Mouse (Mus musculus) kidney, embryonic 14.5 days (tissue): ENCODE measurements around the gene Ndufb8. TPM values are rescaled to one million over a fixed set of nuclear protein-coding genes. Genes with fewer than 3 reads are reported as not detected.

Experiments
- ATAC-seq: fragments of 200-750 bp; cut with Nextera tagmentation; 2 replicates; pipeline ENCODE4 v1.8.0; 2017; ENCODE audit warnings: moderate number of reproducible peaks, mild to moderate bottlenecking, moderate TSS enrichment, moderate library complexity; ENCODE audit not compliant: low FRiP score, low TSS enrichment
- H3K27ac ChIP-seq: fragments of 300-500 bp; sonication (generic); 2 replicates; pipeline ENCODE4 v1.5.1; 2014; ENCODE audit warnings: low read depth, mild to moderate bottlenecking, low read length, moderate library complexity, mixed read lengths
- H3K27me3 ChIP-seq: fragments of 300-500 bp; sonication (generic); 2 replicates; pipeline ENCODE4 v1.6.1; 2014; ENCODE audit warnings: mild to moderate bottlenecking, low read length; ENCODE audit not compliant: control insufficient read depth, insufficient read depth
- H3K36me3 ChIP-seq: fragments of 300-500 bp; sonication (generic); 2 replicates; pipeline ENCODE4 v1.6.1; 2014; ENCODE audit warnings: low read length, mixed read lengths; ENCODE audit not compliant: control insufficient read depth, insufficient read depth
- H3K4me1 ChIP-seq: fragments of 300-500 bp; sonication (generic); 2 replicates; pipeline ENCODE4 v1.6.1; 2014; ENCODE audit warnings: low read length, mixed read lengths; ENCODE audit not compliant: control insufficient read depth, insufficient read depth
- H3K4me2 ChIP-seq: fragments of 300-500 bp; sonication (generic); replicated peaks from 2 replicates; pipeline ENCODE4 v1.6.1; 2014; ENCODE audit warnings: low read depth, mild to moderate bottlenecking, low read length
- H3K4me3 ChIP-seq: fragments of 300-500 bp; sonication (generic); 2 replicates; pipeline ENCODE4 v1.5.1; 2014; ENCODE audit warnings: mild to moderate bottlenecking, low read length
- H3K9ac ChIP-seq: fragments of 300-500 bp; sonication (generic); 2 replicates; pipeline ENCODE4 v1.6.1; 2014; ENCODE audit warnings: low read depth, mild to moderate bottlenecking, low read length, moderate library complexity
- H3K9me3 ChIP-seq: fragments of 300-500 bp; sonication (generic); 2 replicates; pipeline ENCODE4 v1.6.1; 2016; ENCODE audit warnings: low read length; ENCODE audit not compliant: control insufficient read depth
- WGBS: fragments of 180-500 bp; shearing (Covaris S2); extraction: QIAGEN DNeasy Blood & Tissue Kit; methylation state at CpG from one replicate; pipeline ENCODE4 v1.1.7; 2014; 5-methylcytosine and 5-hydroxymethylcytosine counted together
- polyA plus RNA-seq: library from polyadenylated mRNA; unstranded; fragments of >200 nt; fragmentation: Nextera tagmentation; extraction: Ambion mirVana; gene quantifications from 2 replicates; pipeline ENCODE4 v1.2.1, GENCODE M21; 2014

Gene Ndufb8
- polyA plus RNA-seq, 1 experiment from 2014 or later: 579 TPM

DNA sequence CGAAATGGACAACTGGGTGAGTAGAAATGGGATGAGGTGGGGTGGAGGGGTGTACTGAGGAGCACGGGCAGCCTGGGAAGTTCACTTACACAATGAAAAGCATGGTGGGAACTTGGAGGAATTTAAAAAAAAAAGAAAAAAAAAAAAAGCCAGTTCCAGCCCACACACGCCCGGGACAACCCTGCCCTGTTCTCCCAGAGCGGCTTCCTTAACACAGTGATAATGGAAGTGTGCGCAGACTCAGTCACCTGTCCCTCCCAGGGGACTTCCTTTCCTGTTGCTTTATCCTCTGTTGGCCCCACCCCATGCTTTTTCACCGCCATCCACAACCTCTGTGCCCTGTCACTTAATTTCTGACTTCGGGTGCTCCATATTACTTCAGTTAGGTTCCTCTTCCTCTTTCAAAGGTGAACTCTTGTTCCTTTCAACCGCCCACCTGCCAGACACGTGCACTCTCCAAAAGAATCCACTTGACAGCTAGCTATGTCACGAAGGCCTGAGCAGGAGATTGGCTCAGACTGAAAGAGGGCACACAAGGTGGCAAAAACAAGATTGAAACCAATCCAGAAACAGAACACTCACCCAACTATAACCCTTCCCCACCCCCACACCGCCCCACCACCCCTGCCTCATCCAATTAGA lies 44.6 kb downstream of the Ndufb8 start:
- WGBS: 4% methylated on average over 12 of the region's 12 CpGs
- Histone ChIP-seq H3K4me1 (peaks cover 51% of the 10 kb centered on the region), H3K36me3 (no peaks in the 10 kb centered on the region), H3K27me3 (peaks cover 24% of the 10 kb centered on the region), H3K9ac (no peak overlapping the region), H3K4me2 (peak overlapping the region; percentile 67), H3K9me3 (no peaks in the 10 kb centered on the region), H3K27ac (no peak overlapping the region), H3K4me3 (peak overlapping the region; percentile 36)
- ATAC-seq: no peak

DNA sequence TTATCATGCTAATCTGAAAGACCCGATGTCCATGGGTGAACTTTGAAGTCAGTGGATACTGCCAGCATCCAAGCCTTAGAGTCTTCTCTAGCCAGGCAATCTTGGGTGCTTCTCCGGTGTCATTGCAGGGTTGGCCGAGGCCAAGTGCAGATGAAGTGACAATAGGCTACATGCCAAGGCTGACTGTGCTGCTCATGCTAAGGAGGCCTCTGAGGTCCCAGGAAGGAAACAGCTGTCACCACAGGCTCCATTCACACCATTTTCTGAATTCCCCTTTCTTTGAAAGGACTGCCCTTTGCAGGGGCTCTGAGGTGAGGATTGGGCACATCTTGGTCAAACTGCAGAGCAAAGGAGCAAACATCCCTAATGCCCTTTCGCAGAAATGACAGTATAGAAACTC lies 52.5 kb downstream of the Ndufb8 start:
- Histone ChIP-seq H3K27ac (no peak overlapping the region), H3K27me3 (no peaks in the 10 kb centered on the region), H3K9ac (no peak overlapping the region), H3K4me2 (no peak overlapping the region), H3K4me3 (no peak overlapping the region), H3K9me3 (no peaks in the 10 kb centered on the region), H3K36me3 (no peaks in the 10 kb centered on the region), H3K4me1 (peaks cover 15% of the 10 kb centered on the region; the same call in 1 of the 2 replicates)
- ATAC-seq: no peak
- WGBS: 69% methylated on average over 4 of the region's 4 CpGs

DNA sequence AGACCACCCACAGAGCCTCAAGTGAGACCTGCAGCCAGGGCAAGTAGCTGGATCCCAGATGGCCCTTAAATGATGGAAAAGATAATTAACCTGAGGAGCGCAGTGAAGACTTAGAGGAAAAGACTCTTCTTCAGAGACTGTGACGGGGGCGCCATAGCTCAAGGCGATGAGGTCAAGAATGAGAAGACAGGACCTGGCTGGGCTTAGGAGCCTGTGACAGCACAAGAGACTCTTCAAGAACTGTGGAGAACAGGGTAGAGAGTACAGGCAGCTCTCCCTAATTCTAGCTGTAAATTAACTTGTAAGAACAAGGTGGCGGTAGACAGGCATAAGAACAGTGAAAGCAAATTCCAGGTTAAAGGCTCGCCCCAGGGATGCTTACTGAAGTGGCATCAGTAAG lies 53.3 kb downstream of the Ndufb8 start:
- Histone ChIP-seq H3K36me3 (no peaks in the 10 kb centered on the region), H3K4me2 (no peak overlapping the region), H3K4me3 (no peak overlapping the region), H3K9me3 (no peaks in the 10 kb centered on the region), H3K9ac (no peak overlapping the region), H3K4me1 (peaks cover 15% of the 10 kb centered on the region; the same call in 1 of the 2 replicates), H3K27ac (no peak overlapping the region), H3K27me3 (no peaks in the 10 kb centered on the region)
- 47% methylated on average over 6 of the region's 6 CpGs for WGBS
- ATAC-seq: no peak

- Histone ChIP-seq H3K4me2 (no peak overlapping the region), H3K9ac (no peak overlapping the region), H3K27me3 (no peaks in the 10 kb centered on the region), H3K36me3 (no peaks in the 10 kb centered on the region), H3K4me3 (no peak overlapping the region), H3K4me1 (peaks cover 15% of the 10 kb centered on the region; the same call in 1 of the 2 replicates), H3K9me3 (no peaks in the 10 kb centered on the region), H3K27ac (no peak overlapping the region)
- ATAC-seq: peak; percentile 78; the same call in 1 of the 2 replicates
- 12% methylated on average over 5 of the region's 5 CpGs for WGBS
Observed at GRCm38 (mm10) chr19:44500240-44500639, 55.0 kb downstream of the Ndufb8 start.

DNA sequence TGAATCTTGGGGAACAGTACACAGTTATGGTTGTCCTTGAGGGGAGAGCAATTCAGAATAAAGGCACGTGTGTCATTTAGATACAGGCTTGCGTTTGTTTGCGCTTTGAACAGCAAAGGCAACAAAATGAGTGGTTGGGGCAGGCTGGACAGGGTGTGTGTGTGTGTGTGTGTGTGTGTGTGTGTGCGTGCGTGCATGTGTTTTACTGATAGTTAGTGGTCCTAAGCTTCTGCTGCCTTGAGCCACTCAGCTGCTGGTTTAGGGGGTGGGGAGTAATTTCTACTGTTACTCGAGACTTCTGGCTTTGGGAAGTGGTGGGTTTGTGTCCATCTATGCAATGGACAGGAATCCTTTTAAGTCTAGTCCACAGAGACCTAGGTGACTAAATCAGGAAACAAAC lies 56.3 kb downstream of the Ndufb8 start:
- 28% methylated on average over 6 of the region's 6 CpGs for WGBS
- Histone ChIP-seq H3K27ac (peak overlapping the region; percentile 32; the same call in 1 of the 2 replicates), H3K9me3 (no peaks in the 10 kb centered on the region), H3K4me2 (no peak overlapping the region), H3K4me3 (no peak overlapping the region), H3K4me1 (peaks cover 15% of the 10 kb centered on the region; the same call in 1 of the 2 replicates), H3K36me3 (no peaks in the 10 kb centered on the region), H3K9ac (no peak overlapping the region), H3K27me3 (no peaks in the 10 kb centered on the region)
- no peak for ATAC-seq

Other genes with a start within 250 kb of the Ndufb8 start
- 0.11 TPM in 1 of 2 replicates, not detected in the other for gene Scd4, start 222.3 kb downstream of the Ndufb8 start, polyA plus RNA-seq
- gene Scd1, start 147.6 kb downstream of the Ndufb8 start, polyA plus RNA-seq: 2.7 and 5.2 TPM in 2 replicates
- 3.5 and 4.5 TPM in 2 replicates for gene Wnt8b, start 62.0 kb downstream of the Ndufb8 start, polyA plus RNA-seq
- gene Sec31b, start 9.6 kb downstream of the Ndufb8 start, polyA plus RNA-seq: 0.76 and 0.87 TPM in 2 replicates
- gene Gm20538, start 2.6 kb downstream of the Ndufb8 start, polyA plus RNA-seq: not detected in 2 replicates
- gene Hif1an, start 7.4 kb upstream of the Ndufb8 start, polyA plus RNA-seq: 20.6 and 28.0 TPM in 2 replicates
- 43.3 and 55.9 TPM in 2 replicates for gene Pax2, start 200.6 kb upstream of the Ndufb8 start, polyA plus RNA-seq